Mouse (Mus musculus) lung, adult 2 months (tissue): Measurements from ENCODE around the gene Tnpo1. TPM values are rescaled to one million over a fixed set of nuclear protein-coding genes. Genes with fewer than 3 reads are reported as not detected.
A peak's percentile ranks its signal among the peaks of the same experiment; 100 is the strongest.

Experiments
- DNase-seq: peaks from one replicate; pipeline ENCODE4 v3.0.0; 2022
- H3K4me1 ChIP-seq: fragments of 200-500 bp; 2 replicates; pipeline ENCODE4 v1.6.1; 2011; ENCODE audit warnings: low read length; ENCODE audit not compliant: control insufficient read depth, insufficient read depth
- H3K4me3 ChIP-seq: fragments of 200-500 bp; replicated peaks from 2 replicates; pipeline ENCODE3; 2011; ENCODE audit warnings: low read depth, mild to moderate bottlenecking, control low read depth, low read length; ENCODE audit errors: extremely low read depth
- CTCF ChIP-seq: fragments of 200-500 bp; IDR thresholded peaks from 2 replicates; pipeline ENCODE4 v1.5.1; 2011; ENCODE audit warnings: mild to moderate bottlenecking, low read length, control low read depth; ENCODE audit not compliant: insufficient read depth
- POLR2A ChIP-seq: fragments of 200-500 bp; IDR thresholded peaks from 2 replicates; pipeline ENCODE4 v1.6.1; 2011; ENCODE audit warnings: low read depth, mild to moderate bottlenecking, control low read depth, low read length, borderline replicate concordance; ENCODE audit errors: extremely low read depth
- WGBS: fragments of 180-500 bp; shearing (Covaris S2); methylation state at CpG from one replicate; pipeline ENCODE4 v1.1.7; 2018; 5-methylcytosine and 5-hydroxymethylcytosine counted together
- polyA plus RNA-seq: library from polyadenylated mRNA; depleted of rRNA; stranded (reverse); fragments of >200 nt; gene quantifications from 2 replicates; pipeline ENCODE4 v1.2.3, GENCODE M21; 2012

The Tnpo1 gene
- polyA plus RNA-seq, 1 experiment, result 19.6 TPM

GRCm38 (mm10) chr13:98914844-98915212 is 11.4 kb downstream of the Tnpo1 start:
- DNase-seq, result no peak
- Histone ChIP-seq H3K4me3 (no peak overlapping the region), H3K4me1 (peaks cover 24% of the 10 kb centered on the region)
- TF ChIP-seq CTCF (no peak), POLR2A (no peak)
- 37% methylated on average over 5 of the region's 5 CpGs for WGBS

- TF ChIP-seq POLR2A, result no peak
- TF ChIP-seq CTCF, result no peak
- no peak overlapping the region for H3K4me3 ChIP-seq
- H3K4me1 ChIP-seq, result peaks cover 23% of the 10 kb centered on the region
- 41% methylated on average over 14 of the region's 14 CpGs for WGBS
- DNase-seq, result no peak
These were observed 12.0 kb downstream of the Tnpo1 start for GRCm38 (mm10) chr13:98914010-98914843.

- no peak for TF ChIP-seq CTCF
- no peak for TF ChIP-seq POLR2A
- H3K4me1 ChIP-seq, result peaks cover 23% of the 10 kb centered on the region
These were observed 13.0 kb downstream of the Tnpo1 start for GRCm38 (mm10) chr13:98913196-98913595.

GRCm38 (mm10) chr13:98912602-98913001 is 13.6 kb downstream of the Tnpo1 start:
- Histone ChIP-seq H3K4me3 (no peak overlapping the region), H3K4me1 (peaks cover 19% of the 10 kb centered on the region)
- no peak for TF ChIP-seq POLR2A
- TF ChIP-seq CTCF, result 0 out of 2 replicates have a peak, but pooled peaks have one; percentile 7
- WGBS, result 33% methylated on average over 8 of the region's 8 CpGs
- DNase-seq, result no peak

More at GRCm38 (mm10) chr13:98913196-98913595, 13.0 kb downstream of the Tnpo1 start:
- no peak overlapping the region for H3K4me3 ChIP-seq
- 72% methylated on average over 7 of the region's 7 CpGs for WGBS
- DNase-seq, result no peak

- 66% methylated on average over 3 of the region's 3 CpGs for WGBS
- TF ChIP-seq CTCF, result no peak
- no peak for TF ChIP-seq POLR2A
- H3K4me3 ChIP-seq, result no peak overlapping the region
- H3K4me1 ChIP-seq, result peaks cover 22% of the 10 kb centered on the region
- DNase-seq, result no peak
These were observed 15.4 kb downstream of the Tnpo1 start for GRCm38 (mm10) chr13:98910801-98911200.

- WGBS, result 84% methylated on average over 2 of the region's 2 CpGs
- H3K4me1 ChIP-seq, result peaks cover 10% of the 10 kb centered on the region
- DNase-seq, result no peak
- TF ChIP-seq CTCF (no peak), POLR2A (no peak)
- no peak overlapping the region for H3K4me3 ChIP-seq
These were observed 21.6 kb downstream of the Tnpo1 start for GRCm38 (mm10) chr13:98904608-98905007.

GRCm38 (mm10) chr13:98902366-98903025 is 23.7 kb downstream of the Tnpo1 start:
- DNase-seq, result no peak
- H3K4me3 ChIP-seq, result no peak overlapping the region
- TF ChIP-seq CTCF (no peak), POLR2A (no peak)
- H3K4me1 ChIP-seq, result peaks cover 12% of the 10 kb centered on the region
- 72% methylated on average over 8 of the region's 8 CpGs for WGBS

- no peak for DNase-seq
- no peak overlapping the region for H3K4me3 ChIP-seq
- no peak for TF ChIP-seq POLR2A
- no peak for TF ChIP-seq CTCF
- H3K4me1 ChIP-seq, result peaks cover 20% of the 10 kb centered on the region
- 84% methylated on average over 3 of the region's 3 CpGs for WGBS
These were observed 26.6 kb downstream of the Tnpo1 start for GRCm38 (mm10) chr13:98899550-98899949.

GRCm38 (mm10) chr13:98897577-98897976 is 28.6 kb downstream of the Tnpo1 start:
- WGBS, result 35% methylated on average over 5 of the region's 5 CpGs

GRCm38 (mm10) chr13:98896434-98897126 is 29.6 kb downstream of the Tnpo1 start:
- 41% methylated on average over 7 of the region's 7 CpGs for WGBS
- TF ChIP-seq CTCF, result no peak
- TF ChIP-seq POLR2A, result no peak
- no peak for DNase-seq
- H3K4me1 ChIP-seq, result peaks cover 20% of the 10 kb centered on the region
- no peak overlapping the region for H3K4me3 ChIP-seq

More at GRCm38 (mm10) chr13:98897577-98897976, 28.6 kb downstream of the Tnpo1 start:
- no peak for TF ChIP-seq CTCF
- no peak for DNase-seq
- H3K4me1 ChIP-seq, result peaks cover 20% of the 10 kb centered on the region; the same call in 1 of the 2 replicates
- no peak overlapping the region for H3K4me3 ChIP-seq
